Mouse (Mus musculus): ENCODE results near the gene Umad1. TPM values are rescaled to one million over a fixed set of nuclear protein-coding genes. Genes with fewer than 3 reads are reported as not detected.

Gene Umad1
- total and polyA plus RNA-seq, 3 experiments = 7.6 to 17.5 (median 10.0) TPM

DNA sequence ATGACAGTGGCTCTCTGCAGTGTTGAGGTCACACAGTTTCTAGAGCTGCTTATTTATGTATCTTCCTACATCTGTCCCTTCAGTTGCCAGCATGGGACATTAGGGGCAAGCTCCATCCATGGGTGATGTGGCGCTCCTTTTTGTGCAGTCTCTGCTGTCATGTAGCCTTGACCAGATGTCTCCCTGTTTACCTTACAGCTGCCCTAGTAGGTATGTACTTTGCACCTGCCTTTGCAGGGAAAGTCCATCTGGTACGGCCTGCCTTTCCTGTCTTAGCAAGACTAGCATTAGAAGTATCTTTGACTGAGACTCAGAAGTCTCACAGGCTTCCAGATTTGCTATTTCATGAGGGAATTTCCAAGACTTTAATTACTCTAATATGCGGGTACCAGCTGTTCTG is 12.0 kb downstream of the Umad1 start:
- peaks cover 3 to 9% of the 10 kb centered on the region in 2 experiments for H3K36me3 ChIP-seq (replicated peaks in 1 of 2; ENCODE audit: control insufficient read depth in 1 of 2, insufficient read depth in 1 of 2, low read length in 1 of 2)
- H3K79me2 ChIP-seq (replicated peaks; ENCODE audit: control insufficient read depth, extremely low read depth, insufficient read depth, poor library complexity, severe bottlenecking) = no peaks in the 10 kb centered on the region; the same call in none of the 2 replicates
- H3K4me2 ChIP-seq (ENCODE audit: insufficient read depth, low read depth, poor library complexity, severe bottlenecking) = no peak overlapping the region
- H3K27ac ChIP-seq (ENCODE audit: insufficient read depth, low read depth) = no peak overlapping the region
- no peak overlapping the region for H3K4me3 ChIP-seq (replicated peaks in 1 of 3; ENCODE audit: low read depth in 2 of 3, low read length in 2 of 3, poor library complexity in 1 of 3)
- H3K27me3 ChIP-seq (replicated peaks) = no peaks in the 10 kb centered on the region
- dilution Hi-C loops (cut with MboI; ENCODE audit: extremely low pct_ligation_motif_present, extremely low pct_unique_long_range_greater_than_20kb, low sequenced_read_pairs) (no loop called here), in situ Hi-C loops (cut with MboI; ENCODE audit: low pct_ligation_motif_present, low pct_unique_long_range_greater_than_20kb, low sequenced_read_pairs) (no loop called here)
- peaks cover 0 to 39% of the 10 kb centered on the region in 2 experiments; a peak in 2 of 4 replicates for H3K4me1 ChIP-seq (ENCODE audit: control insufficient read depth in 1 of 2, insufficient read depth in 2 of 2)
- TF ChIP-seq TBP (conservative IDR thresholded peaks at IDR 0.05; ENCODE audit: low read depth, low read length) (no peak), ETS1 (conservative IDR thresholded peaks at IDR 0.05; ENCODE audit: low read depth, low read length) (no peak), MEF2A (IDR thresholded peaks at IDR 0.05; ENCODE audit: borderline replicate concordance, low read depth, low read length) (no peak), CHD2 (IDR thresholded peaks at IDR 0.05; ENCODE audit: low read length) (no peak), GABPA (IDR thresholded peaks at IDR 0.05; ENCODE audit: insufficient replicate concordance, low read depth, low read length) (no peak), KAT2A (IDR thresholded peaks at IDR 0.05; ENCODE audit: insufficient replicate concordance, low read length) (no peak), BHLHE40 (IDR thresholded peaks at IDR 0.05; ENCODE audit: low read depth, low read length) (no peak), NELFE (IDR thresholded peaks at IDR 0.05; ENCODE audit: low read depth, low read length) (no peak), MAFK (IDR thresholded peaks at IDR 0.05; ENCODE audit: insufficient replicate concordance, low read length) (no peak), MAZ (IDR thresholded peaks at IDR 0.05; ENCODE audit: low read depth, low read length) (no peak), EP300 (IDR thresholded peaks at IDR 0.05; ENCODE audit: low read length) (no peak), MAX (IDR thresholded peaks at IDR 0.05; ENCODE audit: low read length) (no peak), NRF1 (IDR thresholded peaks at IDR 0.05; ENCODE audit: low read depth, low read length) (no peak), E2F4 (IDR thresholded peaks at IDR 0.05; ENCODE audit: insufficient replicate concordance, low read depth, low read length) (no peak), ZNF384 (IDR thresholded peaks at IDR 0.05; ENCODE audit: low read depth, low read length) (no peak), IRF4 (IDR thresholded peaks at IDR 0.05; ENCODE audit: low read depth, low read length) (no peak), CHD1 (IDR thresholded peaks at IDR 0.05; ENCODE audit: low read depth, low read length) (no peak), TCF12 (IDR thresholded peaks at IDR 0.05; ENCODE audit: low read depth, low read length) (no peak), JUND (conservative IDR thresholded peaks at IDR 0.05; ENCODE audit: low read depth, low read length) (no peak), SIN3A (IDR thresholded peaks at IDR 0.05; ENCODE audit: low read length) (no peak)
- no peak for DNase-seq (ENCODE audit: extremely low read depth)
- H3K9ac ChIP-seq (ENCODE audit: insufficient read depth, low read depth) = no peak overlapping the region
- no peaks in the 10 kb centered on the region for H3K9me3 ChIP-seq (replicated peaks; ENCODE audit: low read length)

All from CH12.LX (cell line).